Mouse (Mus musculus): ENCODE data around the gene Tbc1d10c.
"Not testable (repeated sequence)": the region's sequence is repeated elsewhere in the genome, so short reads cannot be mapped to it uniquely, and the experiment has no call there.

Tbc1d10c gene

GRCm38 (mm10) chr19:4150567-4151487 lies 40.3 kb downstream of the Tbc1d10c start:
- in situ Hi-C loops (cut with MboI; ENCODE audit: low pct_unique_long_range_greater_than_20kb in 1 of 2, low sequenced_read_pairs in 2 of 2, unreplicated experiment in 1 of 2): no loop called here

- in situ Hi-C loops (cut with MboI; ENCODE audit: low pct_unique_long_range_greater_than_20kb in 1 of 2, low sequenced_read_pairs in 2 of 2, unreplicated experiment in 1 of 2): no loop called here
Measured at GRCm38 (mm10) chr19:4149764-4150461, 41.2 kb downstream of the Tbc1d10c start.

- in situ Hi-C loops (cut with MboI; ENCODE audit: low pct_unique_long_range_greater_than_20kb in 1 of 2, low sequenced_read_pairs in 2 of 2, unreplicated experiment in 1 of 2): no loop called here
Measured at GRCm38 (mm10) chr19:4149283-4149682, 41.8 kb downstream of the Tbc1d10c start.

GRCm38 (mm10) chr19:4148819-4149218 lies 42.3 kb downstream of the Tbc1d10c start:
- in situ Hi-C loops (cut with MboI; ENCODE audit: low pct_unique_long_range_greater_than_20kb in 1 of 2, low sequenced_read_pairs in 2 of 2, unreplicated experiment in 1 of 2): no loop called here

- in situ Hi-C loops (cut with MboI; ENCODE audit: low pct_unique_long_range_greater_than_20kb in 1 of 2, low sequenced_read_pairs in 2 of 2, unreplicated experiment in 1 of 2): no loop called here
Measured at GRCm38 (mm10) chr19:4148491-4148806, 42.6 kb downstream of the Tbc1d10c start, which contains the start of gene Coro1b. Gene Coro1b (plus strand): TSS chr19:4148619.

- in situ Hi-C loops (cut with MboI; ENCODE audit: low pct_unique_long_range_greater_than_20kb in 1 of 2, low sequenced_read_pairs in 2 of 2, unreplicated experiment in 1 of 2): no loop called here
Measured at GRCm38 (mm10) chr19:4147782-4148490, 43.1 kb downstream of the Tbc1d10c start.

GRCm38 (mm10) chr19:4147022-4147405 lies 44.1 kb downstream of the Tbc1d10c start:
- in situ Hi-C loops (cut with MboI; ENCODE audit: low pct_unique_long_range_greater_than_20kb in 1 of 2, low sequenced_read_pairs in 2 of 2, unreplicated experiment in 1 of 2): no loop called here

GRCm38 (mm10) chr19:4146366-4147021 lies 44.6 kb downstream of the Tbc1d10c start:
- in situ Hi-C loops (cut with MboI; ENCODE audit: low pct_unique_long_range_greater_than_20kb in 1 of 2, low sequenced_read_pairs in 2 of 2, unreplicated experiment in 1 of 2): no loop called here

- in situ Hi-C loops (cut with MboI; ENCODE audit: low pct_unique_long_range_greater_than_20kb in 1 of 2, low sequenced_read_pairs in 2 of 2, unreplicated experiment in 1 of 2): no loop called here
Measured at GRCm38 (mm10) chr19:4145936-4146335, 45.1 kb downstream of the Tbc1d10c start.

GRCm38 (mm10) chr19:4144550-4145498 lies 46.3 kb downstream of the Tbc1d10c start:
- in situ Hi-C loops (cut with MboI; ENCODE audit: low pct_unique_long_range_greater_than_20kb in 1 of 2, low sequenced_read_pairs in 2 of 2, unreplicated experiment in 1 of 2): no loop called here

- in situ Hi-C loops (cut with MboI; ENCODE audit: low pct_unique_long_range_greater_than_20kb in 1 of 2, low sequenced_read_pairs in 2 of 2, unreplicated experiment in 1 of 2): no loop called here
Measured at GRCm38 (mm10) chr19:4143759-4144268, 47.3 kb downstream of the Tbc1d10c start, which contains the start of gene Cabp4. Gene Cabp4 (minus strand): TSS chr19:4144033.

GRCm38 (mm10) chr19:4142416-4143173 lies 48.5 kb downstream of the Tbc1d10c start:
- in situ Hi-C loops (cut with MboI; ENCODE audit: low pct_unique_long_range_greater_than_20kb in 1 of 2, low sequenced_read_pairs in 2 of 2, unreplicated experiment in 1 of 2): no loop called here

- in situ Hi-C loops (cut with MboI; ENCODE audit: low pct_unique_long_range_greater_than_20kb in 1 of 2, low sequenced_read_pairs in 2 of 2, unreplicated experiment in 1 of 2): no loop called here
Measured at GRCm38 (mm10) chr19:4140147-4140546, 50.9 kb downstream of the Tbc1d10c start.

GRCm38 (mm10) chr19:4139446-4139845 lies 51.6 kb downstream of the Tbc1d10c start, which contains the start of gene Gpr152:
Gene Gpr152 (plus strand): TSS chr19:4139787.
- in situ Hi-C loops (cut with MboI; ENCODE audit: low pct_unique_long_range_greater_than_20kb in 1 of 2, low sequenced_read_pairs in 2 of 2, unreplicated experiment in 1 of 2): no loop called here

- in situ Hi-C loops (cut with MboI; ENCODE audit: low pct_unique_long_range_greater_than_20kb in 1 of 2, low sequenced_read_pairs in 2 of 2, unreplicated experiment in 1 of 2): no loop called here
Measured at GRCm38 (mm10) chr19:4137913-4138312, 53.2 kb downstream of the Tbc1d10c start.

- in situ Hi-C loops (cut with MboI; ENCODE audit: low pct_unique_long_range_greater_than_20kb in 1 of 2, low sequenced_read_pairs in 2 of 2, unreplicated experiment in 1 of 2): no loop called here
Measured at GRCm38 (mm10) chr19:4136463-4136862, 54.6 kb downstream of the Tbc1d10c start.

- in situ Hi-C loops (cut with MboI; ENCODE audit: low pct_unique_long_range_greater_than_20kb in 1 of 2, low sequenced_read_pairs in 2 of 2, unreplicated experiment in 1 of 2): not testable (repeated sequence)
Measured at GRCm38 (mm10) chr19:4135963-4136345, 55.1 kb downstream of the Tbc1d10c start.

Data from mouse embryonic stem cell (cell line).